Mouse (Mus musculus) embryonic facial prominence, embryonic 13.5 days (tissue): ENCODE measurements at regions not wholly inside any gene's neighbourhood (a gene's known extent, or its start where the extent isn't known, plus 50 kb on each side); places are given as distances from the start of the nearest gene placed in this dataset.

Experiments
- ATAC-seq: fragments of 200-750 bp; cut with Nextera tagmentation; 2 replicates; pipeline ENCODE4 v1.8.0; 2017; ENCODE audit warnings: low read depth; ENCODE audit not compliant: insufficient number of reproducible peaks, insufficient read depth, low FRiP score, low TSS enrichment
- H3K27ac ChIP-seq: fragments of 300-500 bp; sonication (generic); 2 replicates; pipeline ENCODE4 v1.5.1; 2015; ENCODE audit warnings: moderate library complexity, mild to moderate bottlenecking, inconsistent platforms
- H3K27me3 ChIP-seq: fragments of 300-500 bp; sonication (generic); 2 replicates; pipeline ENCODE4 v1.6.1; 2015; ENCODE audit warnings: mild to moderate bottlenecking, inconsistent platforms
- H3K36me3 ChIP-seq: fragments of 300-500 bp; sonication (generic); 2 replicates; pipeline ENCODE4 v1.6.1; 2015; ENCODE audit warnings: mild to moderate bottlenecking, inconsistent platforms
- H3K4me1 ChIP-seq: fragments of 300-500 bp; sonication (generic); 2 replicates; pipeline ENCODE4 v1.6.1; 2015; ENCODE audit warnings: inconsistent platforms
- H3K4me2 ChIP-seq: fragments of 300-500 bp; sonication (generic); 2 replicates; pipeline ENCODE4 v1.6.1; 2015; ENCODE audit warnings: moderate library complexity, mild to moderate bottlenecking, inconsistent platforms
- H3K4me3 ChIP-seq: fragments of 300-500 bp; sonication (generic); 2 replicates; pipeline ENCODE4 v1.5.1; 2015; ENCODE audit warnings: mild to moderate bottlenecking, inconsistent platforms
- H3K9ac ChIP-seq: fragments of 300-500 bp; sonication (generic); 2 replicates; pipeline ENCODE4 v1.6.1; 2015; ENCODE audit warnings: mild to moderate bottlenecking, inconsistent platforms
- H3K9me3 ChIP-seq: fragments of 300-500 bp; sonication (generic); 2 replicates; pipeline ENCODE4 v1.6.1; 2016; ENCODE audit warnings: inconsistent platforms
- WGBS: fragments of 180-500 bp; shearing (Covaris S2); methylation state at CpG from one replicate; pipeline ENCODE4 v1.1.7; 2015; ENCODE audit warnings: mixed read lengths; 5-methylcytosine and 5-hydroxymethylcytosine counted together

- H3K9ac ChIP-seq, result no peak overlapping the region
- no peaks in the 10 kb centered on the region for H3K9me3 ChIP-seq
- no peak overlapping the region for H3K27ac ChIP-seq
- WGBS, result 45% methylated on average over 2 of the region's 2 CpGs
- no peaks in the 10 kb centered on the region for H3K4me1 ChIP-seq
- no peak overlapping the region for H3K4me3 ChIP-seq
- no peaks in the 10 kb centered on the region for H3K36me3 ChIP-seq
- H3K4me2 ChIP-seq, result no peak overlapping the region
- no peaks in the 10 kb centered on the region for H3K27me3 ChIP-seq
- no peak for ATAC-seq
Measured at GRCm38 (mm10) chr13:42561446-42561845, 119.0 kb upstream of the Phactr1 start.

DNA sequence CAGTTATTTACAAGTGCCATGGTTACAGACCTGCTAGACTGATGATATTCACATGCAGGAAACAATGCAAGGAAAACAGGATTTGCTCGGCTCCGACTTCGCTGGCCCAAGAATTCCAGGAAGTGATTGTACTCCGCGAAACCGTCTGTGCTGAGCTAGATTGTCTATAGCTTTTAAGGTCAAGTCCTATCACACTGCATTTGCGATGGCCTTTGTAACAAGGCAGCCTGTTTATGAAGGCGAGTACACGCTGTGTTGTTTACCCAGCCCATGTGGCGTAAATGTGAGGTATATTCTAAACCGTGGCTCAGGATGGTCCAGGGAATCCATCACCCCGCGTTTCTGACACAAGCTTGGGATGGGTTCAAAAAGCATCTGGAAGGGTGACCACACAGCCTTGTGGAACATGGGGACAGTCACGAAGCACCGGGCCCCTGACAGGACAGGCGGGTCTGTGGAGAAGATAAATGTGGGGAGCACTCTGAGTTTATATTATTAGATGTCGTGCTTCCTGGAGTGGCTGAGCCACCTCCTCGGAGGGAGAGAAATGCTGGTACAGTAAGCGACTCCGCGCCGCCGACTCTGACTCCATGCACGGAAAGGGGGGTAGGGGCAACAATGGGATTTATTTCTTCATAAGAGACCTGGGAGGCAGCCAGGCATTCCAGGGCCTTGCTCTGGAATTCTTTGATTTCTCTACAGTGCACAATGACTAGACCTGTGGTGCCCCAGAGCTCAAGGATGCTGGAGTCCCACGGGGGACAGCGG, 114.9 kb upstream of the Phactr1 start:
- no peaks in the 10 kb centered on the region for H3K9me3 ChIP-seq
- WGBS, result 79% methylated on average over 26 of the region's 26 CpGs
- no peak for ATAC-seq
- no peak overlapping the region for H3K4me2 ChIP-seq
- no peaks in the 10 kb centered on the region for H3K4me1 ChIP-seq
- no peak overlapping the region for H3K27ac ChIP-seq
- H3K9ac ChIP-seq, result no peak overlapping the region
- H3K36me3 ChIP-seq, result no peaks in the 10 kb centered on the region
- no peaks in the 10 kb centered on the region for H3K27me3 ChIP-seq
- H3K4me3 ChIP-seq, result no peak overlapping the region

- WGBS, result 80% methylated on average over 10 of the region's 10 CpGs
- no peak for ATAC-seq
- H3K4me2 ChIP-seq, result no peak overlapping the region
- no peak overlapping the region for H3K27ac ChIP-seq
- no peaks in the 10 kb centered on the region for H3K36me3 ChIP-seq
- H3K27me3 ChIP-seq, result no peaks in the 10 kb centered on the region
- peaks cover 2% of the 10 kb centered on the region; the same call in 1 of the 2 replicates for H3K4me1 ChIP-seq
- H3K4me3 ChIP-seq, result no peak overlapping the region
- H3K9me3 ChIP-seq, result no peaks in the 10 kb centered on the region
- H3K9ac ChIP-seq, result no peak overlapping the region
Measured at GRCm38 (mm10) chr13:42570600-42571348, 109.6 kb upstream of the Phactr1 start.

DNA sequence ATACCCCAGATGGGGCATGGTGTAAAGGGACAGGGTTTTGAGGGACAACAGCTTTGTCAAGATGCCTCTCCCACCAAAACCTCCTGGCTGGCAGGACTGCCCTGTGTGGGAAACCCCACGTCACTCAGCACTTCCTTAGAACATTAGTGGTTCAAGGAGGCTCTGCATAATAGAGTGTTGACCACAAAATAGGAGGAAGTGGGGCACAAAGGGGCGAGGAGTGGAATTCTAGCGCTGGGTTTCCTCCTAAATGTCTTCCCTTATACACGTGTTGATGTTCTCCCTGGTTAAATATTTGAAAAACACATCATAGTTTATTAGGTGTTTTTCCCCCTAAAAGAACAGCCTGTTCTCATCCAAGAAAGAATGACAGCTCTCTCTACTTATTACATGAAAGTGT, 106.2 kb upstream of the Phactr1 start:
- no peak overlapping the region for H3K9ac ChIP-seq
- WGBS, result 53% methylated on average over 4 of the region's 4 CpGs
- peaks cover 2% of the 10 kb centered on the region; the same call in 1 of the 2 replicates for H3K4me1 ChIP-seq
- H3K9me3 ChIP-seq, result no peaks in the 10 kb centered on the region
- no peak overlapping the region for H3K4me2 ChIP-seq
- no peak overlapping the region for H3K27ac ChIP-seq
- H3K27me3 ChIP-seq, result no peaks in the 10 kb centered on the region
- H3K4me3 ChIP-seq, result no peak overlapping the region
- no peaks in the 10 kb centered on the region for H3K36me3 ChIP-seq
- ATAC-seq, result no peak

DNA sequence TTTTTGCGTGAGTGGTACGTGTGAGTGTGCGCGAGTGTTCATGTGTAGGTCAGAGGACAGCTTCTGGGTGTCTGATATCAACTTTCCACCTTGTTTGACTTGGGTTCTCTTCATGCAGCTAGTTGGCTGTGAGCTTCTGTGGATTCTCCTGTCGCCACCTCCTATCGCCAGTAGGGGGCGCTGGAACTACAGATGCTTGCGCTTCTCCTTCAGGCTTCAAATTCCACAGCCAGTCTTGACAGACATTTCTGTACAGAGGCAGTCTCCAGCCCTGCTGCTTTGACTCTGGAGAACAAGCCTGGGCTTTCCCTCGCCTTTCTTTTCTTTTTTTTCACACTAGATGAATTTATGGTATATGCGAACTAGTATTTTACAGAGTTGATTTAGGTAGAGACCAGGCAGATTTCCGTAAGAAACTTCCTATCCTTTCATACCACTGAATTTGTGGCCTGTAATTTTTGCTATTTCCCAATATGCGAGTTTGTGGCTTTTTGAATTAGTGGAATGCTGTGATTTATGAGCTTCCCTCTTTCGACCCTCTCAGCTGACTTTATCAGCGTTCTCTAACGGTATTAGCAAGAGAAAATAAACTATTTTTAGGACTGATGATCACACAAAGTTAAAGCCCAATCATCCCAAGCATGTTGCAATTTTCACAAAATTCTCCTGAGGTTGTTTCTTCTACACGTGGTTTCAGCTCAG, 104.5 kb upstream of the Phactr1 start:
- Histone ChIP-seq H3K27me3 (no peaks in the 10 kb centered on the region), H3K4me1 (peaks cover 2% of the 10 kb centered on the region; the same call in 1 of the 2 replicates), H3K9me3 (no peaks in the 10 kb centered on the region), H3K9ac (no peak overlapping the region), H3K4me3 (no peak overlapping the region), H3K4me2 (no peak overlapping the region), H3K27ac (no peak overlapping the region), H3K36me3 (no peaks in the 10 kb centered on the region)
- WGBS, result 28% methylated on average over 16 of the region's 16 CpGs
- ATAC-seq, result 0 out of 2 replicates have a peak, but pooled peaks have one; percentile 26

GRCm38 (mm10) chr13:42579471-42579870, 101.0 kb upstream of the Phactr1 start:
- no peaks in the 10 kb centered on the region for H3K27me3 ChIP-seq
- no peak for ATAC-seq

DNA sequence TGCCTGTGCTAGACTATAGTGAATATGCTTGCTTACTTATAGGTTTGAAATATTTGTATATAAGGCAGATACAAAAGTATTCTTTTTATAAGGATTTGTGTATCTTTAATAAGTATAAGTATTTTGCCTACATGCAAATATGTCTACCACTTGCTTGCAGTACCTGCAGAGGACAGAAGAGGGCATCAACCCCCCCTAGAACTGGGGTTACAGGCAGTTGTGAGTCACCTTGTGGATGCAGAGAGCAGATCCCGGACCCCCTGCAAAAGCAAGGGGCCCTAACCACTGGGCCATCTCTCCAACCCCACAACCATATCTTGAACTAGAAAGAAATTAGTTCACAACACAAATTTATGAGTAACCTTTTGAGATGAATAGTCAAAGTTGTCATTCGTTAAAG, 91.3 kb upstream of the Phactr1 start:
- no peaks in the 10 kb centered on the region for H3K9me3 ChIP-seq
- H3K4me1 ChIP-seq, result no peaks in the 10 kb centered on the region
- H3K9ac ChIP-seq, result no peak overlapping the region
- no peaks in the 10 kb centered on the region for H3K36me3 ChIP-seq
- no peak for ATAC-seq
- no peak overlapping the region for H3K27ac ChIP-seq
- 82% methylated on average over 2 of the region's 2 CpGs for WGBS
- H3K4me2 ChIP-seq, result no peak overlapping the region
- no peaks in the 10 kb centered on the region for H3K27me3 ChIP-seq
- no peak overlapping the region for H3K4me3 ChIP-seq

More at GRCm38 (mm10) chr13:42579471-42579870, 101.0 kb upstream of the Phactr1 start:
- Histone ChIP-seq H3K4me1 (peaks cover 2% of the 10 kb centered on the region; the same call in 1 of the 2 replicates), H3K4me2 (no peak overlapping the region), H3K9me3 (no peaks in the 10 kb centered on the region), H3K27ac (no peak overlapping the region), H3K36me3 (no peaks in the 10 kb centered on the region), H3K4me3 (no peak overlapping the region), H3K9ac (no peak overlapping the region)
- 67% methylated on average over 3 of the region's 3 CpGs for WGBS

- Histone ChIP-seq H3K4me2 (no peak overlapping the region), H3K36me3 (no peaks in the 10 kb centered on the region), H3K9me3 (no peaks in the 10 kb centered on the region), H3K4me1 (no peaks in the 10 kb centered on the region), H3K27me3 (no peaks in the 10 kb centered on the region), H3K4me3 (no peak overlapping the region), H3K9ac (no peak overlapping the region), H3K27ac (no peak overlapping the region)
- WGBS, result 70% methylated on average over 5 of the region's 5 CpGs
- no peak for ATAC-seq
Measured at GRCm38 (mm10) chr13:42589607-42590006, 90.8 kb upstream of the Phactr1 start.

- Histone ChIP-seq H3K9ac (no peak overlapping the region), H3K4me3 (no peak overlapping the region), H3K4me2 (no peak overlapping the region), H3K27ac (no peak overlapping the region), H3K4me1 (no peaks in the 10 kb centered on the region), H3K9me3 (no peaks in the 10 kb centered on the region), H3K27me3 (no peaks in the 10 kb centered on the region), H3K36me3 (no peaks in the 10 kb centered on the region)
- WGBS, result 85% methylated on average over 6 of the region's 6 CpGs
- no peak for ATAC-seq
Measured at GRCm38 (mm10) chr13:42590415-42590814, 90.0 kb upstream of the Phactr1 start.

- H3K36me3 ChIP-seq, result no peaks in the 10 kb centered on the region
- WGBS, result 76% methylated on average over 3 of the region's 3 CpGs
- no peak overlapping the region for H3K9ac ChIP-seq
- H3K4me1 ChIP-seq, result no peaks in the 10 kb centered on the region
- H3K4me3 ChIP-seq, result no peak overlapping the region
- H3K27me3 ChIP-seq, result no peaks in the 10 kb centered on the region
- ATAC-seq, result no peak
- no peak overlapping the region for H3K27ac ChIP-seq
- no peaks in the 10 kb centered on the region for H3K9me3 ChIP-seq
- H3K4me2 ChIP-seq, result no peak overlapping the region
Measured at GRCm38 (mm10) chr13:42592945-42593344, 87.5 kb upstream of the Phactr1 start.

GRCm38 (mm10) chr13:42593488-42594170, 86.8 kb upstream of the Phactr1 start:
- 84% methylated on average over 11 of the region's 11 CpGs for WGBS
- no peaks in the 10 kb centered on the region for H3K4me1 ChIP-seq
- H3K4me3 ChIP-seq, result no peak overlapping the region
- no peaks in the 10 kb centered on the region for H3K27me3 ChIP-seq
- H3K36me3 ChIP-seq, result no peaks in the 10 kb centered on the region
- no peaks in the 10 kb centered on the region for H3K9me3 ChIP-seq
- no peak overlapping the region for H3K9ac ChIP-seq
- H3K4me2 ChIP-seq, result no peak overlapping the region
- no peak for ATAC-seq
- H3K27ac ChIP-seq, result no peak overlapping the region
